Mouse (Mus musculus) forebrain, embryonic 12.5 days (tissue): ENCODE results near the gene Pou4f1. TPM values are rescaled to one million over a fixed set of nuclear protein-coding genes. Genes with fewer than 3 reads are reported as not detected.

Experiments
- ATAC-seq: fragments of 200-750 bp; cut with Nextera tagmentation; 2 replicates; pipeline ENCODE4 v1.8.0; 2017; ENCODE audit warnings: moderate TSS enrichment; ENCODE audit not compliant: low FRiP score
- H3K27ac ChIP-seq: fragments of 300-500 bp; sonication (generic); 2 replicates; pipeline ENCODE4 v1.5.1; 2016; ENCODE audit warnings: mild to moderate bottlenecking
- H3K27me3 ChIP-seq: fragments of 300-500 bp; sonication (generic); 2 replicates; pipeline ENCODE4 v1.6.1; 2016; ENCODE audit warnings: mild to moderate bottlenecking
- H3K36me3 ChIP-seq: fragments of 300-500 bp; sonication (generic); replicated peaks from 2 replicates; pipeline ENCODE4 v1.6.1; 2016; ENCODE audit warnings: mild to moderate bottlenecking
- H3K4me1 ChIP-seq: fragments of 300-500 bp; sonication (generic); 2 replicates; pipeline ENCODE4 v1.6.1; 2016
- H3K4me2 ChIP-seq: fragments of 300-500 bp; sonication (generic); 2 replicates; pipeline ENCODE4 v1.6.1; 2016; ENCODE audit warnings: mild to moderate bottlenecking, moderate library complexity
- H3K4me3 ChIP-seq: fragments of 300-500 bp; sonication (generic); replicated peaks from 2 replicates; pipeline ENCODE4 v1.5.1; 2016; ENCODE audit warnings: mild to moderate bottlenecking
- H3K9ac ChIP-seq: fragments of 300-500 bp; sonication (generic); 2 replicates; pipeline ENCODE4 v1.6.1; 2016; ENCODE audit warnings: mild to moderate bottlenecking
- H3K9me3 ChIP-seq: fragments of 300-500 bp; sonication (generic); 2 replicates; pipeline ENCODE4 v1.6.1; 2016
- WGBS: fragments of 180-500 bp; shearing (Covaris S2); methylation state at CpG from one replicate; pipeline ENCODE4 v1.1.7; 2016; 5-methylcytosine and 5-hydroxymethylcytosine counted together
- polyA plus RNA-seq: library from polyadenylated mRNA; unstranded; fragments of >200 nt; fragmentation: Nextera tagmentation; extraction: Ambion mirVana; gene quantifications from 2 replicates; pipeline ENCODE4 v1.2.1, GENCODE M21; 2016

The Pou4f1 gene
- polyA plus RNA-seq, 1 experiment from 2014 or later, result 4.8 TPM

GRCm38 (mm10) chr14:104423688-104424470, 43.9 kb downstream of the Pou4f1 start:
- no peaks in the 10 kb centered on the region for H3K27me3 ChIP-seq
- H3K27ac ChIP-seq, result no peak overlapping the region
- no peaks in the 10 kb centered on the region for H3K9me3 ChIP-seq
- H3K4me3 ChIP-seq, result no peak overlapping the region
- no peak overlapping the region for H3K4me2 ChIP-seq
- H3K4me1 ChIP-seq, result no peaks in the 10 kb centered on the region
- 68% methylated on average over 14 of the region's 14 CpGs for WGBS
- no peak overlapping the region for H3K9ac ChIP-seq
- ATAC-seq, result no peak
- no peaks in the 10 kb centered on the region for H3K36me3 ChIP-seq

Other genes with a start within 250 kb of the Pou4f1 start
- 32.6 and 39.3 TPM in 2 replicates for gene Rnf219, start 54.6 kb upstream of the Pou4f1 start, polyA plus RNA-seq